Mouse (Mus musculus): ENCODE results near the gene Heyl. TPM values are rescaled to one million over a fixed set of nuclear protein-coding genes. Genes with fewer than 3 reads are reported as not detected.

Heyl gene
- polyA plus RNA-seq, 1 experiment = not detected

DNA sequence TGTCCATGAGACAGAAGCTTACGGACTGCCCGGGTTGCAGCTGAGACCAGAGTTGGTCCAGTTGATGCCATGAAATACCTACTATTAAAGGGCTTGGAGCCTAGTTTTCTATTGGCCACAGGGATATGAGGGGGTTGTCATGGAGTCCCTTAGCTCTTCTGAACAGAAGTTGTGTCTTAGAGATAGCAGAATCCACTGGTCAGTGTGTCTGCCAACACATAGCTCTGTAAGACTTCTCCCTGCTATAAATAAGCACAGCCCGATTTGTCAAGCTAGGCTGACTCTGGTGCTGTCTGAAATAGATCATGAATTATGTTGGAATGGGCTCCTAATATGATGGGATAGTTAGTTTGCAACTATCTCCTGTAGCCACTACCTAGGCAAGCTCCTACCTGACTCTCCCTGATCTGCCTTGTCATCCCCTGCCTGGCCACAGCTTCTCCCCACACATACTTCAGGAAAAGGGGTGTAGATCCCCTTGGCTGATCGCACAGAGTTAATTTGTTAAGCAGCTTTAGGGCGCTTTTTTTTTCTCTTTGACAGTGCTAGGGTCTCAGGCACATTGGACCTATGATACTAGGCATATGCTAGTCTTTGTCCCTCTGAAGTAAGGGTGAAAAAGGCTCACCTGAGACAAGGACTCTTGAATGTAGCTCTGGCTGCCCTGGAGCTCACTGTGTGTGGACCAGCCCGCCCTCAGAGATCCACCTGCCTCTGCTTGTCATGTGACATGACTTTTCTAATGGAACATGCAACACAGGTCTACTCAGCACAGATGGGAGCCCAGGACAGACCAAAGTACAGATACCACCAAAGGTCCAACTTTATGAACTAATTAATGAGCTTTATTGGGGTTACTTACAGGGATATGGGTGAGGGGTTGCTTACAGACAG lies 51.6 kb downstream of the Heyl start:
- no peaks in the 10 kb centered on the region for H3K9me3 ChIP-seq (replicated peaks; ENCODE audit: control insufficient read depth, insufficient read depth, low read length, poor library complexity, severe bottlenecking)
- TF ChIP-seq EP300 (IDR thresholded peaks at IDR 0.05; ENCODE audit: insufficient read depth, low read depth, low read length) (no peak), POLR2A (IDR thresholded peaks at IDR 0.05; ENCODE audit: insufficient read depth, low read length) (no peak), CTCF (IDR thresholded peaks at IDR 0.05; ENCODE audit: low read depth, low read length) (no peak)
- H3K4me1 ChIP-seq (ENCODE audit: control insufficient read depth, insufficient read depth, low read length) = no peaks in the 10 kb centered on the region
- H3K4me3 ChIP-seq (ENCODE audit: low read depth, low read length) = peak overlapping the region; percentile 78; the same call in 1 of the 2 replicates
- H3K36me3 ChIP-seq (ENCODE audit: control insufficient read depth, insufficient read depth, low read length, poor library complexity, severe bottlenecking) = peaks cover 56% of the 10 kb centered on the region
- H3K27me3 ChIP-seq (ENCODE audit: control insufficient read depth, insufficient read depth, low read length, poor library complexity, severe bottlenecking) = no peaks in the 10 kb centered on the region
- peak overlapping the region; percentile 61 for H3K9ac ChIP-seq (ENCODE audit: low read depth, poor library complexity, severe bottlenecking)
- H3K27ac ChIP-seq (ENCODE audit: insufficient read depth, low read length) = no peak overlapping the region

DNA sequence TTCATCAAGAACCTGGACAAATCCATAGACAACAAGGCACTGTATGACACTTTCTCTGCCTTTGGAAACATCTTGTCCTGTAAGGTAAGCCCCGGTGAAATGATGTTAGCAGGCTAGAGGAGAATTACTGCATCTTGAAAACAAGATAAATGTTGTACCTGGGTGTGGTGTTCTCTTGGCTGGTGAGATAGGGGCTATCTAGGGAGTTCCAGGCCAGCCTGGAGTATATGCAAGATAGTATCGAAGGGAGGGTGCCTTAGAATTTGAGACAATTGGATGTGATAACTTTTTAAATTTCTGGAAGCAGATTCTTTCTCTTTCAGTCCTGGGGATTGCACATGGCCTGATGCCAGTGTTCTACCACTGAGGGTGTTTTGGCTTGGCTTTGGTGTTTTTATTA lies 53.4 kb downstream of the Heyl start:
- H3K4me3 ChIP-seq (ENCODE audit: low read depth, low read length) = no peak overlapping the region
- H3K9ac ChIP-seq (ENCODE audit: low read depth, poor library complexity, severe bottlenecking) = no peak overlapping the region
- no peaks in the 10 kb centered on the region for H3K4me1 ChIP-seq (ENCODE audit: control insufficient read depth, insufficient read depth, low read length)
- no peaks in the 10 kb centered on the region for H3K27me3 ChIP-seq (ENCODE audit: control insufficient read depth, insufficient read depth, low read length, poor library complexity, severe bottlenecking)
- H3K27ac ChIP-seq (ENCODE audit: insufficient read depth, low read length) = no peak overlapping the region
- H3K36me3 ChIP-seq (ENCODE audit: control insufficient read depth, insufficient read depth, low read length, poor library complexity, severe bottlenecking) = peaks cover 72% of the 10 kb centered on the region
- H3K9me3 ChIP-seq (replicated peaks; ENCODE audit: control insufficient read depth, insufficient read depth, low read length, poor library complexity, severe bottlenecking) = no peaks in the 10 kb centered on the region
- no peak for TF ChIP-seq EP300 (IDR thresholded peaks at IDR 0.05; ENCODE audit: insufficient read depth, low read depth, low read length)
- TF ChIP-seq POLR2A (IDR thresholded peaks at IDR 0.05; ENCODE audit: insufficient read depth, low read length) = no peak
- no peak for TF ChIP-seq CTCF (IDR thresholded peaks at IDR 0.05; ENCODE audit: low read depth, low read length)

GRCm38 (mm10) chr4:123289038-123289437 lies 55.7 kb downstream of the Heyl start:
- Histone ChIP-seq H3K4me3 (ENCODE audit: low read depth, low read length) (no peak overlapping the region), H3K36me3 (ENCODE audit: control insufficient read depth, insufficient read depth, low read length, poor library complexity, severe bottlenecking) (peaks cover 94% of the 10 kb centered on the region), H3K27ac (ENCODE audit: insufficient read depth, low read length) (no peak overlapping the region), H3K9ac (ENCODE audit: low read depth, poor library complexity, severe bottlenecking) (no peak overlapping the region), H3K9me3 (replicated peaks; ENCODE audit: control insufficient read depth, insufficient read depth, low read length, poor library complexity, severe bottlenecking) (no peaks in the 10 kb centered on the region), H3K27me3 (ENCODE audit: control insufficient read depth, insufficient read depth, low read length, poor library complexity, severe bottlenecking) (no peaks in the 10 kb centered on the region), H3K4me1 (ENCODE audit: control insufficient read depth, insufficient read depth, low read length) (no peaks in the 10 kb centered on the region)
- no peak for TF ChIP-seq CTCF (IDR thresholded peaks at IDR 0.05; ENCODE audit: low read depth, low read length)
- no peak for TF ChIP-seq EP300 (IDR thresholded peaks at IDR 0.05; ENCODE audit: insufficient read depth, low read depth, low read length)
- no peak for TF ChIP-seq POLR2A (IDR thresholded peaks at IDR 0.05; ENCODE audit: insufficient read depth, low read length)

DNA sequence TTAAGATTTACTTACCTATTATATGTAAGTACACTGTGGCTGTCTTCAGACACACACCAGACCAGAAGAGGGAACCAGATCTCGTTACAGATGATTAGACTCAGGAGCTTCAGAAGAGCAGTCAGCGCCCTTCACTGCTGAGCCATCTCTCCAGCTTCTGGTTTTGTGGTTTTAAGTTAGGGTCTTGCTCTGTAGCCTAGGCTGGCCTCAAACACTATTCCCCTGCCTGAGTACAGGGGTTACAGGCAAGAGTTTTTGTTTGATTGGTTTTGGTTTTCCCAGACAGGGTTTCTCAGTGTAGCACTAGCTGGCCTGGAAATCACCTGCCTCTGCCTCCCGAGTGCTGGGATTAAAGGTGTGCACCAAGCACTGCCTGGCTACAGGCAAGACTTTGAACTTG lies 59.0 kb downstream of the Heyl start:
- H3K27me3 ChIP-seq (ENCODE audit: control insufficient read depth, insufficient read depth, low read length, poor library complexity, severe bottlenecking) = no peaks in the 10 kb centered on the region

GRCm38 (mm10) chr4:123292989-123293388 lies 59.6 kb downstream of the Heyl start:
- H3K27ac ChIP-seq (ENCODE audit: insufficient read depth, low read length) = no peak overlapping the region
- H3K9ac ChIP-seq (ENCODE audit: low read depth, poor library complexity, severe bottlenecking) = no peak overlapping the region
- TF ChIP-seq EP300 (IDR thresholded peaks at IDR 0.05; ENCODE audit: insufficient read depth, low read depth, low read length) (no peak), POLR2A (IDR thresholded peaks at IDR 0.05; ENCODE audit: insufficient read depth, low read length) (no peak), CTCF (IDR thresholded peaks at IDR 0.05; ENCODE audit: low read depth, low read length) (no peak)

More for the DNA sequence above, 59.0 kb downstream of the Heyl start:
- Histone ChIP-seq H3K27ac (ENCODE audit: insufficient read depth, low read length) (no peak overlapping the region), H3K4me3 (ENCODE audit: low read depth, low read length) (no peak overlapping the region), H3K36me3 (ENCODE audit: control insufficient read depth, insufficient read depth, low read length, poor library complexity, severe bottlenecking) (peaks cover 91% of the 10 kb centered on the region), H3K9ac (ENCODE audit: low read depth, poor library complexity, severe bottlenecking) (no peak overlapping the region), H3K4me1 (ENCODE audit: control insufficient read depth, insufficient read depth, low read length) (no peaks in the 10 kb centered on the region), H3K9me3 (replicated peaks; ENCODE audit: control insufficient read depth, insufficient read depth, low read length, poor library complexity, severe bottlenecking) (no peaks in the 10 kb centered on the region)
- TF ChIP-seq POLR2A (IDR thresholded peaks at IDR 0.05; ENCODE audit: insufficient read depth, low read length) = no peak
- no peak for TF ChIP-seq CTCF (IDR thresholded peaks at IDR 0.05; ENCODE audit: low read depth, low read length)
- no peak for TF ChIP-seq EP300 (IDR thresholded peaks at IDR 0.05; ENCODE audit: insufficient read depth, low read depth, low read length)

More at GRCm38 (mm10) chr4:123292989-123293388, 59.6 kb downstream of the Heyl start:
- Histone ChIP-seq H3K9me3 (replicated peaks; ENCODE audit: control insufficient read depth, insufficient read depth, low read length, poor library complexity, severe bottlenecking) (no peaks in the 10 kb centered on the region), H3K27me3 (ENCODE audit: control insufficient read depth, insufficient read depth, low read length, poor library complexity, severe bottlenecking) (no peaks in the 10 kb centered on the region), H3K4me3 (ENCODE audit: low read depth, low read length) (no peak overlapping the region), H3K4me1 (ENCODE audit: control insufficient read depth, insufficient read depth, low read length) (no peaks in the 10 kb centered on the region), H3K36me3 (ENCODE audit: control insufficient read depth, insufficient read depth, low read length, poor library complexity, severe bottlenecking) (peaks cover 88% of the 10 kb centered on the region)
